Mouse (Mus musculus) thymus, adult 2 months (tissue): ENCODE measurements around the gene Trim32. TPM values are rescaled to one million over a fixed set of nuclear protein-coding genes. Genes with fewer than 3 reads are reported as not detected.
A peak's percentile ranks its signal among the peaks of the same experiment; 100 is the strongest.

Experiments
- DNase-seq: peaks from one replicate; pipeline ENCODE4 v3.0.0; 2021
- H3K27ac ChIP-seq: fragments of 200-500 bp; 2 replicates; pipeline ENCODE4 v1.5.1; 2012; ENCODE audit warnings: low read length, control low read depth; ENCODE audit not compliant: control insufficient read depth, insufficient read depth
- H3K27me3 ChIP-seq: fragments of 200-500 bp; 2 replicates; pipeline ENCODE4 v1.6.1; 2012; ENCODE audit warnings: mild to moderate bottlenecking, low read length, moderate library complexity, mixed read lengths; ENCODE audit not compliant: control insufficient read depth, insufficient read depth
- H3K36me3 ChIP-seq: fragments of 200-500 bp; 2 replicates; pipeline ENCODE4 v1.6.1; 2012; ENCODE audit warnings: mild to moderate bottlenecking, low read length, moderate library complexity; ENCODE audit not compliant: control insufficient read depth, insufficient read depth
- H3K4me1 ChIP-seq: fragments of 200-500 bp; replicated peaks from 2 replicates; pipeline ENCODE4 v1.6.1; 2012; ENCODE audit warnings: low read length; ENCODE audit not compliant: control insufficient read depth, insufficient read depth
- H3K4me3 ChIP-seq: fragments of 200-500 bp; 2 replicates; pipeline ENCODE4 v1.5.1; 2012; ENCODE audit warnings: mild to moderate bottlenecking, low read length, control low read depth, moderate library complexity; ENCODE audit not compliant: control insufficient read depth, insufficient read depth
- CTCF ChIP-seq: fragments of 200-500 bp; IDR thresholded peaks from 2 replicates; pipeline ENCODE4 v1.5.1; 2012; ENCODE audit warnings: mild to moderate bottlenecking, control low read depth, low read length, moderate library complexity, borderline replicate concordance; ENCODE audit not compliant: control insufficient read depth, poor library complexity, insufficient read depth; ENCODE audit errors: extremely low read depth
- POLR2A ChIP-seq: fragments of 200-500 bp; IDR thresholded peaks from 2 replicates; pipeline ENCODE4 v1.6.1; 2012; ENCODE audit warnings: mild to moderate bottlenecking, low read length, control low read depth, moderate library complexity; ENCODE audit not compliant: control insufficient read depth, poor library complexity, insufficient read depth; ENCODE audit errors: extremely low read depth
- WGBS: fragments of 180-500 bp; shearing (Covaris S2); methylation state at CpG from one replicate; pipeline ENCODE4 v1.1.7; 2018; 5-methylcytosine and 5-hydroxymethylcytosine counted together
- polyA plus RNA-seq: library from polyadenylated mRNA; depleted of rRNA; stranded (reverse); fragments of >200 nt; gene quantifications from 2 replicates; pipeline ENCODE4 v1.2.3, GENCODE M21; 2012

The Trim32 gene
- polyA plus RNA-seq, 1 experiment: 22.3 TPM

GRCm38 (mm10) chr4:65605151-65605702 is 441 bp downstream of the Trim32 start:
- H3K27ac ChIP-seq: no peak overlapping the region
- DNase-seq: no peak

GRCm38 (mm10) chr4:65607184-65607631 is 2.4 kb downstream of the Trim32 start:
- H3K27me3 ChIP-seq: no peaks in the 10 kb centered on the region
- H3K4me1 ChIP-seq: peaks cover 4% of the 10 kb centered on the region
- TF ChIP-seq CTCF: no peak
- TF ChIP-seq POLR2A: no peak
- H3K27ac ChIP-seq: no peak overlapping the region
- no peak overlapping the region for H3K4me3 ChIP-seq
- H3K36me3 ChIP-seq: no peaks in the 10 kb centered on the region
- no peak for DNase-seq
- 95% methylated on average over 10 of the region's 10 CpGs for WGBS

More at GRCm38 (mm10) chr4:65605151-65605702, 441 bp downstream of the Trim32 start:
- Histone ChIP-seq H3K36me3 (no peaks in the 10 kb centered on the region), H3K4me3 (peak overlapping the region; percentile 89), H3K4me1 (peaks cover 4% of the 10 kb centered on the region), H3K27me3 (no peaks in the 10 kb centered on the region)
- no peak for TF ChIP-seq CTCF
- no peak for TF ChIP-seq POLR2A
- WGBS: 1% methylated on average over 21 of the region's 21 CpGs

- Histone ChIP-seq H3K4me3 (no peak overlapping the region), H3K27ac (no peak overlapping the region), H3K4me1 (peaks cover 4% of the 10 kb centered on the region), H3K27me3 (no peaks in the 10 kb centered on the region), H3K36me3 (no peaks in the 10 kb centered on the region)
- WGBS: 96% methylated on average over 4 of the region's 4 CpGs
- no peak for TF ChIP-seq POLR2A
- TF ChIP-seq CTCF: no peak
- no peak for DNase-seq
Observed at GRCm38 (mm10) chr4:65608112-65608511, 3.3 kb downstream of the Trim32 start.

GRCm38 (mm10) chr4:65610329-65610728 is 5.5 kb downstream of the Trim32 start:
- Histone ChIP-seq H3K27ac (no peak overlapping the region), H3K27me3 (no peaks in the 10 kb centered on the region), H3K4me1 (no peaks in the 10 kb centered on the region), H3K4me3 (no peak overlapping the region), H3K36me3 (peaks cover 15% of the 10 kb centered on the region)
- WGBS: over 99% methylated on average over 5 of the region's 5 CpGs
- TF ChIP-seq CTCF (no peak), POLR2A (no peak)
- no peak for DNase-seq

- Histone ChIP-seq H3K4me1 (no peaks in the 10 kb centered on the region), H3K4me3 (no peak overlapping the region), H3K27ac (no peak overlapping the region), H3K36me3 (peaks cover 19% of the 10 kb centered on the region), H3K27me3 (no peaks in the 10 kb centered on the region)
- no peak for TF ChIP-seq CTCF
- no peak for DNase-seq
- 96% methylated on average over 6 of the region's 6 CpGs for WGBS
Observed at GRCm38 (mm10) chr4:65610896-65611295, 6.1 kb downstream of the Trim32 start.

- WGBS: 98% methylated on average over 14 of the region's 14 CpGs
Observed at GRCm38 (mm10) chr4:65613135-65613534, 8.3 kb downstream of the Trim32 start.

GRCm38 (mm10) chr4:65620125-65620524 is 15.3 kb downstream of the Trim32 start:
- no peak for TF ChIP-seq CTCF
- TF ChIP-seq POLR2A: no peak
- H3K27ac ChIP-seq: no peak overlapping the region
- 93% methylated on average over 3 of the region's 3 CpGs for WGBS
- no peak overlapping the region for H3K4me3 ChIP-seq
- H3K4me1 ChIP-seq: no peaks in the 10 kb centered on the region
- H3K27me3 ChIP-seq: no peaks in the 10 kb centered on the region
- DNase-seq: no peak
- peaks cover 5% of the 10 kb centered on the region; the same call in 1 of the 2 replicates for H3K36me3 ChIP-seq

More at GRCm38 (mm10) chr4:65613135-65613534, 8.3 kb downstream of the Trim32 start:
- DNase-seq: no peak
- Histone ChIP-seq H3K4me1 (no peaks in the 10 kb centered on the region), H3K27me3 (no peaks in the 10 kb centered on the region), H3K27ac (no peak overlapping the region), H3K36me3 (peaks cover 19% of the 10 kb centered on the region), H3K4me3 (no peak overlapping the region)
- TF ChIP-seq POLR2A (no peak), CTCF (no peak)

GRCm38 (mm10) chr4:65638231-65638630 is 33.4 kb downstream of the Trim32 start:
- WGBS: 46% methylated on average over 3 of the region's 3 CpGs
- no peak overlapping the region for H3K27ac ChIP-seq
- no peaks in the 10 kb centered on the region for H3K36me3 ChIP-seq
- no peaks in the 10 kb centered on the region for H3K4me1 ChIP-seq
- TF ChIP-seq CTCF (no peak), POLR2A (no peak)
- H3K4me3 ChIP-seq: no peak overlapping the region
- DNase-seq: no peak
- no peaks in the 10 kb centered on the region for H3K27me3 ChIP-seq
